Mouse (Mus musculus) heart, adult 2 months (tissue): ENCODE measurements at regions not wholly inside any gene's neighbourhood (a gene's known extent, or its start where the extent isn't known, plus 50 kb on each side); places are given as distances from the start of the nearest gene placed in this dataset.

Experiments used
- DNase-seq, 2 experiments: peaks; one replicate each; pipeline ENCODE4 v3.0.0; 2021
- H3K27ac ChIP-seq: fragments of 200-600 bp; 2 replicates; pipeline ENCODE4 v1.8.1; 2022
- H3K27me3 ChIP-seq: fragments of 200-500 bp; 2 replicates; pipeline ENCODE4 v1.6.1; 2012; ENCODE audit warnings: mild to moderate bottlenecking, low read length, inconsistent platforms, mixed read lengths; ENCODE audit not compliant: control insufficient read depth, insufficient read depth
- H3K36me3 ChIP-seq: fragments of 200-500 bp; 2 replicates; pipeline ENCODE4 v1.6.1; 2012; ENCODE audit warnings: low read length, inconsistent platforms; ENCODE audit not compliant: control insufficient read depth, insufficient read depth
- H3K4me1 ChIP-seq: fragments of 200-500 bp; 2 replicates; pipeline ENCODE4 v1.6.1; 2011; ENCODE audit warnings: low read length; ENCODE audit not compliant: control insufficient read depth, insufficient read depth
- H3K4me3 ChIP-seq: fragments of 200-600 bp; 2 replicates; pipeline ENCODE4 v1.8.1; 2022
- H3K79me2 ChIP-seq: fragments of 200-500 bp; replicated peaks from 2 replicates; pipeline ENCODE4 v1.6.1; 2012; ENCODE audit warnings: mild to moderate bottlenecking, inconsistent platforms, low read length, moderate library complexity, mixed read lengths; ENCODE audit not compliant: control insufficient read depth, insufficient read depth
- H3K9ac ChIP-seq: fragments of 200-500 bp; 2 replicates; pipeline ENCODE4 v1.6.1; 2012; ENCODE audit warnings: low read depth, mild to moderate bottlenecking, control low read depth, inconsistent platforms, low read length, mixed read lengths
- CTCF ChIP-seq: fragments of 200-600 bp; IDR thresholded peaks from 2 replicates; pipeline ENCODE4 v1.8.1; 2022; ENCODE audit warnings: antibody characterized with exemption, mild to moderate bottlenecking, moderate library complexity
- EP300 ChIP-seq: fragments of 200-500 bp; IDR thresholded peaks from 2 replicates; pipeline ENCODE4 v1.6.1; 2011; ENCODE audit warnings: low read depth, low read length, control low read depth; ENCODE audit not compliant: insufficient read depth
- POLR2A ChIP-seq: fragments of 200-500 bp; IDR thresholded peaks from 2 replicates; pipeline ENCODE4 v1.6.1; 2011; ENCODE audit warnings: mild to moderate bottlenecking, low read depth, low read length, control low read depth; ENCODE audit not compliant: insufficient read depth
- WGBS: fragments of 180-500 bp; shearing (Covaris S2); methylation state at CpG from one replicate; pipeline ENCODE4 v1.1.7; 2018; 5-methylcytosine and 5-hydroxymethylcytosine counted together
- intact Hi-C: fragments of 180-260 bp; cut with DNase I; formaldehyde crosslinking; loops from one replicate; pipeline ENCODE4 v1.15.1; 2025

DNA sequence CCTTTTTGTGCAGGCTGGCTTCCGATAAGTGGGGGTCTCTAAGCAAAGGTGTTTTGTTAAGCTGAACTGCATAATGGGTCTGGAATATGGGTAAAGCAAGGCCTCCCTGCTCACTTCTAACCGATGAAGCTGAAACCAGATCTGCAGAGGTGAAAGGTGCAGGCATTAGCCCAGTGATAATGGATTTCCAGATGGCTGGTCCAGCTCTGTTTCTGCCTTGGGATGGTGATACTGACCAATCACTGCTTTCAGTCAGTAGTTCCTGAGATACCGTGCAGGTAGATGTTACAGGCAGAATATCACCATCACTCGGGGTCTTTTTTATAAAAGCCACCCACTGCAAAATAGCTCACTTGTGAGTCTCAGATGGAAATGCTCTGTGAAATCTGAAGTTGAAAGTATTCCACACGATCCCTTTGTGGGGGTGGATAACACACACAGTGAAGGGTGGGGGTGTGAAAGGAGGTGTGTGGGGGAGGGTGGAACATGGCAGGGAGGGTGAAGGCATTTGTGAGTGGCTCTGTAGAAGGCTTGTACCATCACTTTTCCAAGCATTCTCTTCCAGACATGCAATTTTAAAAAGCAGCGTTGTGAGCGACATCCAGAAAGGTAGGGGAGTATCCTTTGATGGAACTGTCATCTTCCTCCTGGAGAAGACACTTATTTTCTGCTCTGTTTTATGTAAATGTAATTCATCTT lies 154.0 kb downstream of the Enc1 start:
- no peak overlapping the region for H3K4me3 ChIP-seq
- H3K79me2 ChIP-seq: no peaks in the 10 kb centered on the region
- H3K4me1 ChIP-seq: peaks cover 2% of the 10 kb centered on the region
- no peak overlapping the region for H3K27ac ChIP-seq
- WGBS: 84% methylated on average over 7 of the region's 7 CpGs
- intact Hi-C loops: no loop called here
- TF ChIP-seq POLR2A (no peak), EP300 (no peak), CTCF (no peak)
- H3K9ac ChIP-seq: no peak overlapping the region
- no peaks in the 10 kb centered on the region for H3K36me3 ChIP-seq
- no peaks in the 10 kb centered on the region; the same call in 1 of the 2 replicates for H3K27me3 ChIP-seq
- DNase-seq: no peak

DNA sequence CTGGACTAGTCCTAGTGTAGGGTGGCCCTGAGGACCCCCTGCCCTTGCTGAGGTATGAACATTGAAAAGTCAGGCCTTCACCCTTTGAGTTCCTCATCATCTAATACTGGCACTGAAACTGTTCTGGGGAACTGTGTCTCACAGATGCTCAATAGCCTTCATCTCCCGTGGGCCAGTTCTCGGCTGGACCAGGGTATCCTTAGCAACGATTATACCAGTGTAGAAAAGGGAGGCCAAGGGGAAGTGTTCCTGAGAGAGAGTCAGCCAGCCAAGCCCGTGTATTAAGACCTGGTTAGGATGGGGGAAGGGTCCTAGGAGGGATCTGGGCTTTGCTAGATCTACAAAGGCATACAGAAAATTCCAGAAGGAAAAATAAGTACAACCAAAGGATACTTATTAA lies 153.2 kb downstream of the Enc1 start:
- no peaks in the 10 kb centered on the region for H3K36me3 ChIP-seq
- no peak overlapping the region for H3K4me3 ChIP-seq
- intact Hi-C loops: no loop called here
- peaks cover 2% of the 10 kb centered on the region for H3K4me1 ChIP-seq
- no peak for DNase-seq
- TF ChIP-seq CTCF (no peak), POLR2A (no peak), EP300 (no peak)
- no peak overlapping the region for H3K27ac ChIP-seq
- H3K9ac ChIP-seq: no peak overlapping the region
- no peaks in the 10 kb centered on the region; the same call in 1 of the 2 replicates for H3K27me3 ChIP-seq
- 77% methylated on average over 4 of the region's 4 CpGs for WGBS
- no peaks in the 10 kb centered on the region for H3K79me2 ChIP-seq

DNA sequence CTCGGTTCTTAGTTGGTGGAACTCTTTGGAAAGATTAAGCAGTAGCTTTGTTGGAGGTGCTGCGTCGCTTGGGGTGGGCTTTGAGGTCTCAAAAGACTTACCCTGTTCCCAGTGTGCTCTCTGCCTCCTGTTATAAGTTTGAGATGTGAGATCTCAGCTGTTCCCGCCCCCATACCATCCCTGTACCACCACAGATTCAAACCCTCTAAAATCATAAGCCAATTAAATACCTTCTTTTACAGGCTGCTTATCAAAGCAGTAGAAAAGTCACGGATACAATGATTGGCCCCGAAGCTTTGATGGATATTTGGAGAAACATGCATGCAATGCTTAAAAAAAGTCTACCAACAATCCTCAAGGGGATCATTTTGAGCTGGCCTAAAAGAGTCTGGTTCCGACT lies 152.6 kb downstream of the Enc1 start:
- DNase-seq: no peak
- WGBS: 89% methylated on average over 7 of the region's 7 CpGs
- Histone ChIP-seq H3K27ac (no peak overlapping the region), H3K36me3 (no peaks in the 10 kb centered on the region), H3K9ac (no peak overlapping the region), H3K4me3 (no peak overlapping the region), H3K79me2 (no peaks in the 10 kb centered on the region), H3K27me3 (no peaks in the 10 kb centered on the region; the same call in 1 of the 2 replicates), H3K4me1 (peaks cover 2% of the 10 kb centered on the region)
- no peak for TF ChIP-seq CTCF
- TF ChIP-seq EP300: no peak
- TF ChIP-seq POLR2A: no peak
- intact Hi-C loops: no loop called here

DNA sequence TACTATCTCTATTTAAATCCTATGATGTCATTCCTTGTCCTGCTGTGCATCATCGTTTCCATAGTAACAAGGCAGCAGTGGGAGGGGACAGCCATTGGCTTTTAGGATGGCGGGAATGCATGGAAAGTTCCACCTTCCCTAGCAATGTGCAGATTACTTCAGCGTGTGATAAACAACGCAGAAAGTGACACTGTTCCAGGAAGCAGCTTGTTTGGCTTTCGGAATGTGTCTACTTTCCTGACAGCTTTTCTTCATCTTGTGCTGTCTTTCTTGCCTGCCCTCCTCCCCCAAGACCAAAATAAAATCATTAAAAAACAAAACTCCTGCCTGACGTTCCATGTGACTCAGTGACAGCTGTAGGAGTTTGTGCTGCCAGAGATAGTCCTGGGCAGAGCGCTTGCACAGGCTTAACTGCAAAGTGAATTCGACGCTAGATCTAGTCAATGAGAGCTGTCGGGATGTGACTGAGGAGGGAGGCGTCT lies 149.6 kb downstream of the Enc1 start:
- Histone ChIP-seq H3K4me3 (no peak overlapping the region), H3K36me3 (no peaks in the 10 kb centered on the region), H3K79me2 (no peaks in the 10 kb centered on the region), H3K9ac (no peak overlapping the region), H3K27ac (no peak overlapping the region), H3K4me1 (peaks cover 2% of the 10 kb centered on the region), H3K27me3 (no peaks in the 10 kb centered on the region; the same call in 1 of the 2 replicates)
- 10% methylated on average over 11 of the region's 11 CpGs for WGBS
- peak; percentile 59 to 60 for DNase-seq
- TF ChIP-seq EP300 (no peak), CTCF (no peak), POLR2A (no peak)
- intact Hi-C loops: no loop called here

DNA sequence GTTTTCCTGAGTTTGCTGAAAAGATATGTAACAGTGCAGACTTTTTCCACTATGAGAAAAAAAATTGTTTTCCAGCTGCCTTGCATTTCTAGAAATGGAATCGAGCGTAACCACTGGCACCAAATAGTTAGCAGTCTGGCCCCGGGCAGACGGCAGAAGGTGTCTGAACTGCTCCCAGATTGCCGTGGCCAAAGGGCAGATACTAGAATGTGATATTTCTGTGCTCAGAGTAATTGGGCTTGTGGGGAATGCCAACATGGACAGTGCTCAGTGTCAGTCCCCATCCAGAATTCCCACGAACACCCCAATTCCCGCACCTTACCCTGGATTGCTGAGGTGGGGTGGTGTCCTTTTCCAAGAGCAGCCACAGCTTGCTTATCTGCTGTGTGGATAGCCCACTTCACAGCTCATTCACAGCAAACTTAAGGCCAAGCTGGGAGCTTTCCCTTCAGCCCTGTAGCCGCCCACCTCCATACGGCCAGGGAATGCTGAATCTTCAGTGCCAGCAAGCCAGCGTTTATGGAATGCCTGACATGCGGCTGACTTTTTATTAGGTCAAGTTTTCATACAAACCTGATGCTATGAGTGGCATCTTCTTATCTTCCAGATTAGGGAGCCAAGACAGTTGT lies 148.1 kb downstream of the Enc1 start:
- Histone ChIP-seq H3K4me3 (no peak overlapping the region), H3K27ac (no peak overlapping the region), H3K36me3 (no peaks in the 10 kb centered on the region), H3K27me3 (no peaks in the 10 kb centered on the region; the same call in 1 of the 2 replicates), H3K4me1 (peaks cover 2% of the 10 kb centered on the region), H3K79me2 (no peaks in the 10 kb centered on the region), H3K9ac (no peak overlapping the region)
- 58% methylated on average over 11 of the region's 11 CpGs for WGBS
- TF ChIP-seq POLR2A: no peak
- TF ChIP-seq CTCF: no peak
- TF ChIP-seq EP300: no peak
- DNase-seq: peak in 1 of 2 experiments; percentile 23
- intact Hi-C loops: no loop called here

DNA sequence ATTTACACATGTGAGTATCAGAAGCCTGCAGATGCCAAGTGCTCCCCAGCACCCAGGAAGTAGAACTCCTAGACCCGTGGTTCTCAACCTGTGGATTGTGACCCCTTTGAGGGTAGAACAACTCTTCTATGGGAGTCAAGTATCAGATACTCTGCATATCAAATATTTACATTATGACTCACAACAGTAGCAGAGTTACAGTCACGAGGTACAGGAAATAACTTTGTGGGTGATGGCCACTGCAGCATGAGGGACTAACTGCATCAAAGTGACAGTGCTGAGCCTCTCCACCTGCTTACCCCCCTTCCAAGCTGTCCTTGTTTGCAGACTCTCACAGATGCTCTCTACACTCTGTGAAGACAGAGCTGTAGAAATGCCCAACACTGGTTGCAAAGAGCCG lies 145.6 kb downstream of the Enc1 start:
- 55% methylated on average over 3 of the region's 3 CpGs for WGBS
- TF ChIP-seq EP300 (no peak), CTCF (no peak), POLR2A (no peak)
- Histone ChIP-seq H3K27me3 (no peaks in the 10 kb centered on the region; the same call in 1 of the 2 replicates), H3K36me3 (no peaks in the 10 kb centered on the region), H3K79me2 (no peaks in the 10 kb centered on the region), H3K4me1 (peaks cover 2% of the 10 kb centered on the region), H3K27ac (no peak overlapping the region), H3K9ac (no peak overlapping the region), H3K4me3 (no peak overlapping the region)
- intact Hi-C loops: no loop called here
- no peak for DNase-seq
